Mouse (Mus musculus) forelimb bud, embryonic 11.5 days (tissue): ENCODE measurements around the gene Gucy1a1.

ENCODE experiments used
- DNase-seq: peaks from one replicate; pipeline ENCODE4 v3.0.0-alpha.2; 2012; ENCODE audit warnings: low read depth, low spot score

Gucy1a1 gene

DNA sequence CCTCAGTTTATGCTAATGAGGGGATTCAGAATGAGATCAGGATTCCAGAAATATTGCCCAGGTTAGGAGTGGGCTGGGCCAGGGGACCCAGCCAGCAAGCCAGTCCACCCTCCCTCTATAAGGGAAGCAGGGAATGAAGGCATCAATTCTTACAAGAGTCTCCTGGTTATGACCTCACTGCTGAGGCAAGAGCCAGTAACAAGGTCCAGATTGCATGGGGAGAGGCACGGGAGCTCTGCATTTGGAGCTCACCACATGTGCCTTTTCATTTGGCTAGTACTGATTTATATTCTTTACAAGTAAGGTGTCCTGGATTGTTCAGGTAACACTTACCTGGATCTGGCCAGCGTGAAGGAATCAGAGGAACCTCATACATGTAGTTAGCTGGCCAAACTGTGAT lies 48.8 kb downstream of the Gucy1a1 start:
- no peak for DNase-seq

- DNase-seq, result peak; percentile 63
Measured at GRCm38 (mm10) chr3:82074201-82074851, 71.3 kb downstream of the Gucy1a1 start, which contains the start of gene Gucy1b1. Gene Gucy1b1, minus strand, starts transcription at chr3:82074689.

GRCm38 (mm10) chr3:82073741-82074181 lies 71.8 kb downstream of the Gucy1a1 start:
- DNase-seq, result no peak

DNA sequence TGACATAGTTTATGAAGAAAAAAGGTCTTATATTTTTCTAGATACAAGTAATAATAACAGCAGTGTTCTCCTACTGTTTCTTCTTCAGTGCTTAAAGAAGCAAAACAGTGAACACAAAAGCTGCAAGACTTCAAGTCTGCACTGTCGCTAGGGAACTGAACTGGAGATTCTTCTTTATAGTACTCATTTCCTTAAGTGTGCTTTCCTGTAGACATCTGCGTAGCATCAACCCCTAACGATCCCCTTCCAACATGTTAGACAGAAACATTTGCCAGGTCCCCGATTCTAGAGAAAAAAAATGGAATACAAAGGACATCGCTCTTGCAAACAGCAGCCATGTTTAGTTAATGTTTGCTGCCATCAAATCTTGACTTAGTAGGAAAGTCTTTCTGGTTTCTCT lies 77.8 kb downstream of the Gucy1a1 start:
- DNase-seq, result no peak

DNA sequence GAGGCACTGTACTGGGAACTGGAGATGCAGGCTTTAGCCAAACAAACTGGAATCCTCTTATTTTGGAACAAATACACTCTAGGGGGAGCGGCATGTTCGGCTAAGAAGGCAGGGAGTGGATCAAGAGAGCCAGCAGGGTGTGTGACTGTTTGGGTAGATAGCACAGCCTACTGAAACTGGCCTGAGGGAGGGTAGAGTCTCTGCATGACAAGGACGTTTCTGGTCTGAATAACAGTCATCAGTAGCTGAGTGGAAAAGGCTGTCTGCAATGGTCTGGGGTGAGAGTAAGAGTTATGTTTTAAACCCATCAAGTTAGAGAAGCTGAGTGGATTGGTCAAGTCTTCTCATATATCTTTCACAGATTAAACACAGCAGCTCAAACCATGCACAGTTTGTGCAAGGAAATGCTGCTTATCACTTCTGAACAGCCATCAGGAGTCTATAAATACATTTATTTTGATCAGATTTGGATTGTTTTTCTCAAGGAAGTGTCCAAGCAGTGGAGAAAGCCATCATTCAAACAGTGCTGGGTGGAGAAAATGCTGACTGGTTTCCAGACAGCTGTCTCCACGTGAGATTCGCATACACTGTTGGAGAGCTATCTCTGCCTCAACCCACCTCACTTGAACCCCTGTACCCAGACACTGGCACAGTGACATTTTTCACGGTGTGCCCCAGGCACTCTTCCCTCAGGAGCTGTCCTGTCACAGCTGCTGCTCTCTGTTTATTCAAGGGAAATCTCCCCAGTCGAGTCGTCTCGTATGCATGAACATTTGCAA lies 84.0 kb downstream of the Gucy1a1 start:
- no peak for DNase-seq

DNA sequence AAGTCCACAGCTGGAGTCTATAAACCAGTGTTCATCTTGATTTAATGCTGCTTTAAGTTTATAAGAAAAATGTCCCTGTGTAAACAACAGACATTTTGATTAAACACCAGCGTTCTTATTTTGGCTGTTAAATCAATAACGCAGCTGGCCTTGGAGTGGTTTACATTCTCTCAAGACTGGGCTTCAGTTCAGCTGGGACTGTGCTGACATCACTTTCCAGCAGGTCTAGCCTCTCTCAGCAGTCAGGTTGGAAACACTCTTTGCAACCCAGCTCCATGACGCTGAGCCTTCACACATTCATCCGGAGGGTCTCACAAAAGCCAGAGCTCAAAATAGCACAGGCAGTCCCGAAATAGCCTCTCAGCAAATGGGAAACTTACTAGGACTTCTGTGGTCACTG lies 88.4 kb downstream of the Gucy1a1 start:
- no peak for DNase-seq

DNA sequence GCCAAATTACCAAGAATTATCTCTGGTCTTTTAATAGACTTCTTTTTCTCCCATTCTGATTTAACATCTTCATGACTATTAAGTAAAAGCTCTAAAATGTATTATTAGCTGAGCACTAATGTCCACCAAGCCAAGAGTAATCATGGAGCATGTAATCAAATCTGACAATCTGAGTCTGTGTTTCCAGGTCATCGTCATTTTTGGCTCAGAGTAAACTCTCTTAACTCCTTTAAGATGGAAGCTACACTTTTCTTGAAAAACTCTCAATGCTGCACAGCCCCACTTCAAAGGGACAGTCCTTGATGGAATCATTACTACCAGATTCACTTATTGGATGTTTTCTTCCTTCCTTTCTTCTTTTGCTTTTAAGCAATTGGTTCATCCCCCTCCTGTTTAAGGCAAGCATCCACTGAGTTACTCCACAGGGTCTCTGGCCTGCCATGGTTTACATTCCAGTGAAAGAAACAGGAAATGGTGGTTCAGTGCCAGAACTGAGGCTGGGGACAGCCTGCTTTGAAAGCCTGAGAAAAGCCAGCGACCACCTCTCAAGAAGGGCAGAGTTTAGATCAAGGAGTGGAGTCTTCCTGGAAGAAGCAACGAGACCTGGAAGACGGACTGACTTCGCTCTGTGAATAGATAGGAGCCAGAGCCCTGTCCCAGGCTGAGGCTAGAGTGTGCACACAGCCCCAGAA lies 91.2 kb downstream of the Gucy1a1 start:
- DNase-seq, result no peak

DNA sequence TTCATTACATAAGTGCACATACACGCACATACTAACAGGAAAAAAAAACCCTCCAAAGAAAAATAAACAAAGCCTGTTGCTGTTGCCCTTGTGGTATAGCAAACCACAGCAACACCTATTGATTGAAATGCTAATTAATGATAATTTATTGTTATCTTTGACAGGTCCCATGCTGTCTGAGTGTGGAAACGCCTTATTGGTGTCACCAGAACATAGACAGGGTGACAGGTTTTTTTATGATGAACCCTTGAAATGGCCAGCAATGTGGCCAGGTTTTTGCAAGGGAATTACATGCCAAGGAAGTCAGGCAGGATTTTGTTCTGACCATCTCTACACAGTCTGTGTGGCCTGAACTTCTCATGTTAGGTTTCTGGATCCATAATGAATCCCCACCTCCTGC lies 93.6 kb downstream of the Gucy1a1 start:
- no peak for DNase-seq

GRCm38 (mm10) chr3:82051468-82051867 lies 94.1 kb downstream of the Gucy1a1 start:
- peak; percentile 26 for DNase-seq

DNA sequence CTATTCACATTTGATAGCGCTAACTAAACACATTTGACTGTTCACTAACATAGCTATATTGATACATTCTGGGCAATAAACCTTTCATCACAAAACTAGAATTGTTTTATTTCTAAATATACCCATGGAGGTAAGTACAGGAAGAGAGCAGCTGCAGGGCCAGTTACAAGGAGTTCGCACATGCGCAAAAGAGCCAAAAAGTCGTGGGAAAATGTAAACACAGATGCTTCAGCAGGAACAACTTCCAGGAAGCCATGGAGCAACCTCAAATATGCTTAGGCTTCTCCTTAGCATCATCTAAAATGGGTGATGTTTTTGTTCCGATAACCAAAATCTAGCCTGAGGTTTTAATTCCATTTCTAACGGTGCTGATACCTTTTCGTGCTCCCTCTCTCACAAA lies 96.9 kb downstream of the Gucy1a1 start:
- DNase-seq, result peak; percentile 25

DNA sequence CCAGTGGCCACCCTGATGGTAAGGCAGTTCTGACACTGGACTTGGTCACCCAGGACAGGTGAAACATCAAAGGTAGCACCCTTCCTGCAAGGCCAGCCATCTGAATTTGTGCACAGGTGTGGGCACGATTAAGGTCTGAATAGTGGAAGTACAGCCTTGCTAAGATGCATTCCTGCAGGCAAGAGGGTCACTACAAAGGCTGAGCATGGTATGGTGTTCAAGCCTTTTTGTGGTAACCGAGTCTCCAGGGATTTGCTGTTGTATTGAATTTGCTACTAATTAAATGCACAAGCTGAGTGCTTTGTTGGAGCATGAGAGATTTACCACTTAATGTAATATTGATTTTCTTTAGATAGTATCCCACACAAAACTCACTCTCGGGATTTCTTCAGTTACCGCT lies 97.5 kb downstream of the Gucy1a1 start:
- no peak for DNase-seq

DNA sequence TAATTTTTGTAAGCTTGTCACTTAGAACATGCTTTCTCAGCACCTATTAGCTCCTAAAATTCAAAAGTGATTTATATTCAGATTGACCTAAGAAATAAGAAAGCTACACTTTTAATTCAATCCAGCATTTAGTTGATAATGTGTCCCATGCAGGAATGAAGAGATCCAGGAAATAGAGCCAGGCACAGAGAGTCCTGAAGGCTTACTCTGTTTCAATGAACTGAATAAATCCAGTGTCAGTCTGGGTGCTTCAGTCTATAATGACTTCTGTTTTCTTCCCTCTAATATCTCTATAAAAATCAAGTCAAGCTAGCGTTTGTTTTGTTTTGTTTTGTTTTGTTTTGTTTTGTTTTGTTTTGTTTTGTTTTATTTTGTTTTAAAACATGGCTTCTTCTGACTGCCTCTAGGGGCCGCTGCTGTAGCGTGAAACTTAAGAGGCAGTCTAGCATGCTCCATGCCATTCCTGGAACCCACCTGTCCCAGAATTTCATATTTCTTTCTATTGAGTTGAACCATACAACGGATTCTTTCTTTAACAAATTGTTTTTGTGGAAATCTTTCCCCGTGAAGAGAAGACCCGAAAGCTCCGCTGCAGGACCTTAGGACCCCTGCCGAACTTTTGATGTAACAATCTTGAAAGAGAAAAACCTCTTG lies 98.4 kb downstream of the Gucy1a1 start:
- peak; percentile 43 for DNase-seq

GRCm38 (mm10) chr3:82046087-82046486 lies 99.5 kb downstream of the Gucy1a1 start:
- no peak for DNase-seq

DNA sequence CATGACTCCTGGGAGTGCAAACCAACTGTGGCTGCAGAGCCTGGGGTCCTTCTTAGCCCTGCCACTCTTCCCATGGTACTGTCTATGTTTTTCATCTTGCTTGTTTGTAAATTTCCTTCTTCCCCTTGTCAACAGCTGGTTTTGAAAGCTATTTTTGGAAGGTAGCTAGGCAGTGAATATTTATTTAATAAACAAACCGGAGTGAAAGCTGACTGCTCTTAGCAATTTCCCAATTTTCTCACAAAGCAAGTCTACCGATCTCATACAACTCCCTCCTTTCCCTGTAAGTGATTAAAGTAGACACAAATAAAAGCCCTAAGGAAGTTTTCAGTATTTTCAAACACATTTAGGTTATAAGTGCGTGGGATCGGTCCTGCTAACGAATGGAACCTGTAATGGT lies 100.7 kb downstream of the Gucy1a1 start:
- no peak for DNase-seq

GRCm38 (mm10) chr3:82043676-82044075 lies 101.9 kb downstream of the Gucy1a1 start:
- no peak for DNase-seq
